18 mouse cellular contexts compared by ENCODE assay signal in the genomic region with DNA sequence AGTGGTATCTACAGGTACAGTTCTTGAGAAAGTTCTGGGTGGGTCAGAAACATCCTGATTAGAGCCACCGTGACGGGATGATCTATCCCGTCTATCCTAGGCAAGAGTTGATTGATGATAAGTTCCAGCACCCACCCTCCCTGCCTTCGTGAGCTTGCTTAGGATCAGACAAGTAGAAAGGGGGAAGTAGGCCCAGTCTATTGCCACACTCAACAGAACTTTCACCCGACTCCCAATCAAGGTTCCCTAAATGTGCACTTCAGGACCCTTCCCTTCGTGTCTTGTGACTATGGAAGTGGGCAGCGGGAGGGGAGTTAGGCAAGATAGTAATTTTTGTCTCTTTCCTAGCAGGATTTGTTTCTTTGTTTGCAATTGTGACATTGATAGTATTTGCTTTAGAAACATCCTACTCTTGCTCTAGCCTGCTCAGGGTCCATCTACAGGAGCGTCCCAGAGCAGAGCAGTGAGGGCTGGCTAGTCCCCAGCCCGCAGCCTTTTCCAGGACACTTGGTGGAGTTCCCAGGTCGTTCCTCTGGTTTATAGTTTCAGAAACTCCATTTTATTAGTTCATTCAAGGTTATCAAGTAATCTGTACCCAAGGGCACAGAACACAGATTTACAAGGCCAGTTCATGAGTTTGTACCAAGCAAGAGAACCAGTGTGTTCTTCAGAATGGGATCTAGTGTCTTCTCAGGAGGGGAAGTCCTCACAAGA. TPM values are rescaled to one million over a fixed set of nuclear protein-coding genes. Genes with fewer than 3 reads are reported as not detected.
DNase-seq lines count a peak whose midpoint lies in the region; ATAC-seq lines count a peak whose summit lies in the region.
"Had no signal": no experiment of that assay in that cellular context is flagged by ENCODE, and none has a peak within 500 bp of the region (broad histone marks: within the 10 kb centered on the region; RNA-seq: fewer than 3 reads in every experiment).

No protein-coding gene starts in this region.

- H3K4me2 ChIP-seq in hindbrain, embryonic 11.5 days (replicated peaks; ENCODE audit: low read depth, low read length): no peak overlapping the region
- H3K4me2 ChIP-seq: embryonic facial prominence, embryonic 12.5 days; hindbrain, embryonic 14.5 days; stomach, embryonic 15.5 days had no signal

- H3K4me3 ChIP-seq in hindbrain, embryonic 11.5 days (ENCODE audit: low read depth, low read length): no peak overlapping the region
- H3K4me3 ChIP-seq: embryonic facial prominence, embryonic 12.5 days; limb, embryonic 10.5 days; myocyte; stomach, embryonic 15.5 days had no signal

- H3K27ac ChIP-seq in hindbrain, embryonic 11.5 days (ENCODE audit: low read depth, low read length): no peak overlapping the region
- H3K27ac ChIP-seq: embryonic facial prominence, embryonic 12.5 days; hindbrain, embryonic 14.5 days; limb, embryonic 10.5 days; stomach, embryonic 15.5 days had no signal

- WGBS in hindbrain, embryonic 11.5 days: 87% methylated on average over 10 of the region's 10 CpGs

- no peaks in the 10 kb centered on the region for H3K9me3 ChIP-seq in hindbrain, embryonic 11.5 days (ENCODE audit: control insufficient read depth, low read length)
- H3K9me3 ChIP-seq: embryonic facial prominence, embryonic 12.5 days; limb, embryonic 10.5 days; stomach, embryonic 15.5 days had no signal

- H3K36me3 ChIP-seq in hindbrain, embryonic 11.5 days (ENCODE audit: control insufficient read depth, insufficient read depth, low read length): no peaks in the 10 kb centered on the region
- H3K36me3 ChIP-seq: embryonic facial prominence, embryonic 12.5 days; limb, embryonic 10.5 days; stomach, embryonic 15.5 days had no signal

- no peak for ATAC-seq in hindbrain, embryonic 11.5 days (ENCODE audit: low FRiP score)
- ATAC-seq: Patski had no signal

- H3K9ac ChIP-seq in hindbrain, embryonic 11.5 days (ENCODE audit: low read depth, low read length): no peak overlapping the region
- H3K9ac ChIP-seq: embryonic facial prominence, embryonic 12.5 days; hindbrain, embryonic 14.5 days; stomach, embryonic 15.5 days had no signal

- peak; percentile 55 for DNase-seq in adrenal gland, adult 2 months
- no peak for DNase-seq in adrenal gland, postnatal 4 days (ENCODE audit: low spot score in 2 of 2)
- peak; percentile 44 for DNase-seq in lung, postnatal 36 days
- DNase-seq in lung, postnatal 4 days: no peak
- DNase-seq in gastrocnemius, postnatal 25 days: peak; percentile 24
- no peak for DNase-seq in ovary, adult 18-20 months (ENCODE audit: low spot score)
- DNase-seq in hindbrain, embryonic 11.5 days (ENCODE audit: low spot score): no peak
- no peak for DNase-seq in cerebellum, adult 8-10 months
- DNase-seq: cerebellum, postnatal 14 days; kidney, adult 11 months; kidney, postnatal 25 days; spleen, adult 18-20 months had no signal

- H3K27me3 ChIP-seq in hindbrain, embryonic 11.5 days (ENCODE audit: control insufficient read depth, insufficient read depth, low read length): no peaks in the 10 kb centered on the region
- H3K27me3 ChIP-seq: embryonic facial prominence, embryonic 12.5 days; stomach, embryonic 15.5 days had no signal

- H3K4me1 ChIP-seq in hindbrain, embryonic 11.5 days (replicated peaks; ENCODE audit: control insufficient read depth, insufficient read depth, low read length): no peaks in the 10 kb centered on the region
- H3K4me1 ChIP-seq: embryonic facial prominence, embryonic 12.5 days; stomach, embryonic 15.5 days had no signal

RNA-seq across cellular contexts. Expression of a gene that starts 13.4 kb away (rescaled TPM):
- total RNA-seq in adrenal gland, adult 2 months (2021): 10 to 100 TPM; 25.5 to 62.9 TPM
- polyA plus RNA-seq in adrenal gland, adult 2 months (2012; rRNA removed): 0.99 and 1.2 TPM in 2 replicates
- total RNA-seq in adrenal gland, postnatal 4 days (2021): 10 to 100 TPM; 57.2 to 75.8 TPM
- total RNA-seq in gastrocnemius, postnatal 25 days (2021): 100 to 1,000 TPM; 192 to 211 TPM
- polyA plus RNA-seq in hindbrain, embryonic 11.5 days (2014; fragmentation: Nextera tagmentation; extraction: Ambion mirVana): 59.0 and 69.2 TPM in 2 replicates

RNA-seq across cellular contexts. Expression of a gene that starts 48.4 kb away (rescaled TPM):
- total RNA-seq in adrenal gland, adult 2 months (2021): 10 to 100 TPM; 26.5 to 47.4 TPM
- polyA plus RNA-seq in adrenal gland, adult 2 months (2012; rRNA removed): 100 and 110 TPM in 2 replicates
- total RNA-seq in adrenal gland, postnatal 4 days (2021): 10 to 100 TPM; 75.6 to 77.6 TPM
- total RNA-seq in gastrocnemius, postnatal 25 days (2021): 10 to 100 TPM; 35.7 to 41.4 TPM
- 5.2 and 7.0 TPM in 2 replicates for polyA plus RNA-seq in hindbrain, embryonic 11.5 days (2014; fragmentation: Nextera tagmentation; extraction: Ambion mirVana)

Comparison
In these comparisons a context has a peak if more than half of its experiments do, and no peak if none do; other contexts are left out.
1. DNase-seq: peak in adrenal gland, adult 2 months (single experiment), lung, postnatal 36 days (single experiment) and gastrocnemius, postnatal 25 days (single experiment); none in adrenal gland, postnatal 4 days (0 of 2), lung, postnatal 4 days (0 of 2), ovary, adult 18-20 months (single experiment), hindbrain, embryonic 11.5 days (single experiment) and cerebellum, adult 8-10 months (single experiment).